Mouse (Mus musculus) lung, embryonic 15.5 days (tissue): ENCODE measurements around the gene Hspg2. TPM values are rescaled to one million over a fixed set of nuclear protein-coding genes. Genes with fewer than 3 reads are reported as not detected.
A peak's percentile ranks its signal among the peaks of the same experiment; 100 is the strongest.

Experiments
- ATAC-seq: fragments of 200-750 bp; cut with Nextera tagmentation; 2 replicates; pipeline ENCODE4 v1.8.0; 2017; ENCODE audit warnings: moderate number of reproducible peaks, borderline replicate concordance; ENCODE audit not compliant: low FRiP score, low TSS enrichment; ENCODE audit errors: extremely low read depth
- H3K27ac ChIP-seq: fragments of 300-500 bp; sonication (generic); 2 replicates; pipeline ENCODE4 v1.5.1; 2015; ENCODE audit warnings: moderate library complexity, mild to moderate bottlenecking, inconsistent platforms
- H3K27me3 ChIP-seq: fragments of 300-500 bp; sonication (generic); 2 replicates; pipeline ENCODE4 v1.6.1; 2015; ENCODE audit warnings: inconsistent platforms
- H3K36me3 ChIP-seq: fragments of 300-500 bp; sonication (generic); 2 replicates; pipeline ENCODE4 v1.6.1; 2015; ENCODE audit warnings: inconsistent platforms
- H3K4me1 ChIP-seq: fragments of 300-500 bp; sonication (generic); 2 replicates; pipeline ENCODE4 v1.6.1; 2015; ENCODE audit warnings: inconsistent platforms
- H3K4me2 ChIP-seq: fragments of 300-500 bp; sonication (generic); 2 replicates; pipeline ENCODE4 v1.6.1; 2015; ENCODE audit warnings: inconsistent platforms, mild to moderate bottlenecking, moderate library complexity
- H3K4me3 ChIP-seq: fragments of 300-500 bp; sonication (generic); 2 replicates; pipeline ENCODE4 v1.5.1; 2015; ENCODE audit warnings: mild to moderate bottlenecking, inconsistent platforms
- H3K9ac ChIP-seq: fragments of 300-500 bp; sonication (generic); 2 replicates; pipeline ENCODE4 v1.6.1; 2015; ENCODE audit warnings: inconsistent platforms
- H3K9me3 ChIP-seq: fragments of 300-500 bp; sonication (generic); 2 replicates; pipeline ENCODE4 v1.6.1; 2016; ENCODE audit warnings: inconsistent platforms
- WGBS: fragments of 180-500 bp; shearing (Covaris S2); methylation state at CpG from one replicate; pipeline ENCODE4 v1.1.7; 2015; 5-methylcytosine and 5-hydroxymethylcytosine counted together
- polyA plus RNA-seq: library from polyadenylated mRNA; unstranded; fragments of >200 nt; fragmentation: Nextera tagmentation; extraction: Ambion mirVana; gene quantifications from 2 replicates; pipeline ENCODE4 v1.2.1, GENCODE M21; 2015

Hspg2 gene
- polyA plus RNA-seq, 1 experiment from 2014 or later, result 32.0 TPM

DNA sequence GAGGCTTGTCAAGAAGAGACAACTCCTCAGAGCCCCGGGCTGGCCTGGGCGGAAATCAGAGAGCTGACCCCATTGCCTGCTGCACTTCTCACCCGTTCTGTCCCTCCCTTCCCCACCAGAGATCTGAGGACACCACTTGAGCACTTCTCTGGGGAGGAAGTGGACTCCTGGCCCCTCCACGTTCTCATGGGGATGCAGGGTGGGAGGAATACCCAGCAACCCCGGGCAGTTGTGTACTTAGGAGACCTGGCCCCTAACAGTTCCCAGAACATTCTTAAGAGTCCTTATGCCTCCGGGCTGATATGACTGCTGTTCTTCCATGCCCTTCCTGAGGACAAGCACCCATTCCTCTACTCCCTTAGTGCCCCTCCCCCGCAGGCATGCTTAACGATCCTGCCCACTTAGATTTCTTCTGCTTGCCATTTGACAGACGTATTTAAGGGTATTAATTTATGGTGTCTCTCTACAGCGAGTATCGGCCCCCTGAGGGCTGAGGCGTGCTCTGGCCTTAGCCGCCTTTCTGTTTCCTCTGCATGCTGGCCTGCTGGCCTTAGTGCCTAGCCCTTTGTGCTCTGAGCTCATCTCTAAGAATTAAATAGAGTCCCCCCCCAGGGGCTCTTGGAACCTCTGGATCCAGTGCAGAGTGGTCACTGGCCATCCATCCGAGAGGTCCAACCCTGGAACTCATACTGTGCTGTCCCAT lies 16.8 kb downstream of the Hspg2 start:
- Histone ChIP-seq H3K4me2 (peak overlapping the region; percentile 21; the same call in 1 of the 2 replicates), H3K4me1 (peaks cover 94% of the 10 kb centered on the region), H3K9ac (no peak overlapping the region), H3K27ac (peak overlapping the region; percentile 93), H3K36me3 (no peaks in the 10 kb centered on the region), H3K9me3 (no peaks in the 10 kb centered on the region), H3K27me3 (no peaks in the 10 kb centered on the region), H3K4me3 (no peak overlapping the region)
- WGBS, result 30% methylated on average over 14 of the region's 14 CpGs
- no peak for ATAC-seq

DNA sequence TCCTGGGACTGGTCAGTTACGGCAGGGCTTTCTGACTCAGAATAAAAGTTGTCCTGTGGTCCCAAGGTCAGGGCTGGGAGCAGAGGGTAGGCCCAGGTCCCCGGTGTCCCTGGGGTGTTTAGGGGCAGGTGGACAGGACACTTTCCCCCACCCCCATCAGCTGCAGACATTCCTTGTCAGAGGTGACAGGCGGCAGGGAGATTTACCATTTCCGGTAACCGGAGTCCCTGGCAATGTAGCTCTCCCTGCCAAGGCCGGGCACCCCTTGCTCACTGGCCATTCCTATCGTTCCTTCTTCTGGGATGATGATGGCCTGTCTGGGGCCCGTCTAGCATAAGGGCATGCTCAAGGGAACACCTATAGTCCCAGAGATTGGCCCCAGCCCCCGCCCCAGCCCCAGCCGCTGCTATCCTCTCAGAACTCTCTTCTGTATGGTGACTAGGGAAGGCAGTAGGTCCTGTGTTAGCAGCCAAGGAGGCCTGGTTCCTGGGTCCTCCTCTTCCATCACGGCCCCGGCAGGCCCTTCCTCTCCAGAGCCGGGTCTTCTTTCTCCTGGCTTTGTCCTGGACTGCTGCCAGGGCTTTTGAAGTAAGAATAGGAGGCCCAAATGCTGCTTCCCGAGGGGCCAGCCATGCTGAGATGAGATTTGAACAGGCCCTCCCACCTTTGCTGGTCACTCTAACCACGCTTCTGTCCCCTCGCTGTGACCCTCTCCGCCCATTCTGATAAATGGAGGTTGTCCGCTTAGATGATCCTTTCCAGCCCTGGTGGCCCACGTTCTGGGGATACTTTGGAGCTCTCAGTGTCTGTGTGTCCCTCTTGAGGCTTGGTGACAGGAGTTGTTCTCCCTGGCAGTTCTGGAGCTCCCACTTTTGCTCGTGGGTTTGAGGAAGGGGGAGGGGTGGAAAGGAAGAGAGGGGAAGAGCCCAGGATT lies 17.8 kb downstream of the Hspg2 start:
- no peaks in the 10 kb centered on the region for H3K27me3 ChIP-seq
- H3K27ac ChIP-seq, result peak overlapping the region; percentile 93
- no peak overlapping the region; the same call in 1 of the 2 replicates for H3K9ac ChIP-seq
- ATAC-seq, result no peak
- no peaks in the 10 kb centered on the region for H3K36me3 ChIP-seq
- H3K9me3 ChIP-seq, result no peaks in the 10 kb centered on the region
- WGBS, result 19% methylated on average over 20 of the region's 20 CpGs
- H3K4me2 ChIP-seq, result peak overlapping the region; percentile 2
- no peak overlapping the region for H3K4me3 ChIP-seq
- peaks cover 86% of the 10 kb centered on the region for H3K4me1 ChIP-seq

DNA sequence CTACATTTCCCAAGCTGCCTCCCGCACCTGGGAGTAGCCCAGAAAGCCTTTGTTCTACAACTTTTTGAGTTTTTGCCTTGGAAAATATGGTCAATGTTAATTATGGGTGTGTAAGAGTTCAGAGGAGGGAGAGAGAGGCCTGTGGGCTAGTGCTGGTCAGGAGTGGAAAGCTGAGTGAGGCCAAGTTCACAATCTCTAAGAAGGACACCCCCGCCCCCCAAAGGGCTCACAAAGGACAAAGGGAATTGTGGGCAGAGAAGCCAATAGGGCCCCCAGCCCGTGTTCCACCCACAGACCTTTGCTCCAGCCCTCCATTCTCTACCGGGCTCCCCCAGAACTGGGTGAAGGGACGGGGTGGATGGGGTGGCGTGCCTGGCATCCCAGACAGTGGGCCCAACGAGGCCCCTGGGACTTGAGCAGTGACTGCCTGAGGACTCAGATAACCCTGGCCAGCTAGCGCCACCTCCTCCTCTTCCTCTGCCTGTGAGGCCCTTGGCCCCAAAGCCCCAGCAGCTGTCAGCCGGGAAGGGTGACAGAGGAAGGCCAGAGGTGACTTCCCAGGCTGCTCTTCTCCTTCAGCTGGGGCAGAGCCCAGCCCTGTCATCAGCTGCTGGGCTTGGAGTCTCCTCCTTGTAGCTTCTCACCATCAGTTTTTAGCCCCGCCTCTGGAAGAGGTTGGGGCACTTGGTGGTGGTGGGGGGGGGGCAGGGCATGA lies 18.9 kb downstream of the Hspg2 start:
- WGBS, result 21% methylated on average over 10 of the region's 10 CpGs
- Histone ChIP-seq H3K4me1 (peaks cover 78% of the 10 kb centered on the region), H3K4me2 (peak overlapping the region; percentile 23; the same call in 1 of the 2 replicates), H3K9ac (no peak overlapping the region), H3K27ac (peak overlapping the region; percentile 93), H3K4me3 (no peak overlapping the region), H3K36me3 (no peaks in the 10 kb centered on the region), H3K27me3 (no peaks in the 10 kb centered on the region), H3K9me3 (no peaks in the 10 kb centered on the region)
- peak; percentile 57 for ATAC-seq

DNA sequence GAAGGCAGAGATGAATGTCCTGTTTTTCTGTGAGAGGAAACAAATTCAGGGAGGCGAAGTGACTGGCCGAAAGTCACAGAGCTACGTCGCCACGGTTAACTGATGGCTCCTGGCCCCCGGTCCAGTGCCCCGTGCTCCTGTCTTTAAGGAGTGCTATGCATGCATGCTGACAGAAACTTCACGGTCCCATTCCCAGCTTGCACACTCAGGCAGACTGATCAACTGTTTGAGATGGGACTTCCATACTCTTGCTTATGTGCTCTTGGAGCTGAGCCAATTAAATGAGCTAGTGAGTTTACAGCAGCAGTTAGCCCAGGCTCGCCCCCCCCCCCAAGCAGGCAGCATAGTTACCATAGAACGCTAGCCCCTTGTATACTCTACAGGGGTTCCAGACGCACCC lies 19.5 kb downstream of the Hspg2 start:
- no peaks in the 10 kb centered on the region for H3K27me3 ChIP-seq
- no peak overlapping the region for H3K4me3 ChIP-seq
- peak overlapping the region; percentile 29 for H3K4me2 ChIP-seq
- no peaks in the 10 kb centered on the region for H3K9me3 ChIP-seq
- H3K9ac ChIP-seq, result no peak overlapping the region
- H3K27ac ChIP-seq, result peak overlapping the region; percentile 93
- WGBS, result 18% methylated on average over 11 of the region's 11 CpGs
- no peaks in the 10 kb centered on the region for H3K36me3 ChIP-seq
- H3K4me1 ChIP-seq, result peaks cover 81% of the 10 kb centered on the region
- peak; percentile 24; the same call in 1 of the 2 replicates for ATAC-seq

DNA sequence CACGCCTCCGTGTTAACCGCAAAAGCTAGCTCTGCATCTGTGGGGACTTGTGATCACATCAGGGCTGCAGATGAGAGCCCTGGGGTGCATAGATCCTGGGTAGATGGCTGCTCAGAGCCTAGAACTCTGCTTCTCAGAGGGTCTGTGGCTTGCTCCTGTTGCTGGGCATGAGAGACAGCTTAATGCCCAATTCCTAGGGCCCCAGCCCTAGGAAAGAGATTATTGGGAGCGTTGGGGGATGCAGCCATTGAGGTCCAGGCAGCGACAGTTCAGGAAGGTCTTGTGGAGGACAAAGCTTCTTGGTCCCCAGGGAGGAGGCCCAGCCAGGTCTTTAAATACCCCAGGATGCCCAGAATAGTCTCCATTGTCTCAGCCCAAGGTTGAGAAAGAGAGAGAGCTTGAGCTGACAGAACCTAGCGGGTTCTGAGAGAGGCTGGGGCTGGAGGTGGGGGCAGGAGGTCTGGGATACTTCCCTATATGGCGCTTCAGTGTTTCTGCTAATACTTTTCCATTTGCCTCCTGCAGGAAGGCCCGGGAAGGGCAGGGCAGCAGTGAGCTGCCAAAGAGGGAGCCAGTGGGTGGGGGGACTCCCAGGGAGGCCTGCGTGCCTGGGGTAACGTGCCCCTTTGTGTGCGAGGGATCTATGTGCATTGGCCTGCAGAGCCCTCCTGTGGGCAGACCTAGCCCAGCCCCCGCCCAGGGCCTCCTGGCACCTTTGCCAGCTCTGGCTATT lies 20.2 kb downstream of the Hspg2 start:
- Histone ChIP-seq H3K4me2 (peak overlapping the region; percentile 29), H3K27me3 (no peaks in the 10 kb centered on the region), H3K36me3 (no peaks in the 10 kb centered on the region), H3K4me3 (no peak overlapping the region), H3K27ac (peak overlapping the region; percentile 93), H3K9me3 (no peaks in the 10 kb centered on the region), H3K9ac (no peak overlapping the region; the same call in 1 of the 2 replicates), H3K4me1 (peaks cover 79% of the 10 kb centered on the region)
- ATAC-seq, result peak; percentile 50
- 15% methylated on average over 12 of the region's 12 CpGs for WGBS

DNA sequence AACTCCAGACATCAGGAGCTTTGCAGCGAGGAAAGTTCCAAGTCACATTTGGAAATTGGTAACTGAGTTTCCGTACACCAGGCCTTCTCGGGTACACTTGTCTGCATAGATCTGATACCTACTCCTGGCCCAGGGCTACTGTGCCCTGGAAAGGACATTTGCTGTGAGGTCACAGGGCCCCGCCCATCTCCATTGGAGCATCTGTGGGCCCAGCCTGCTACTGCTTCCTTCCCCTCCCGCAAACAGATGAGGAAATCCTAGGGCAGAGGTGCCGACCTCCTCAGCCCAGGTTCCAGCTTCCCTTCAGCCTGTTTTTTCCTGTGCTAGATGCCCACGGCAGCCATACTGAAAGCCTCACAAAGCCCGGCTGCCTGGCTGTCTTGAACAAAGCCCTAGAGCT lies 21.4 kb downstream of the Hspg2 start:
- H3K4me3 ChIP-seq, result no peak overlapping the region
- H3K27me3 ChIP-seq, result no peaks in the 10 kb centered on the region
- WGBS, result 55% methylated on average over 8 of the region's 8 CpGs
- no peaks in the 10 kb centered on the region for H3K9me3 ChIP-seq
- no peak for ATAC-seq
- H3K4me2 ChIP-seq, result 0 out of 2 replicates have a peak overlapping the region, but pooled peaks have one; percentile 2
- H3K4me1 ChIP-seq, result peaks cover 79% of the 10 kb centered on the region
- H3K9ac ChIP-seq, result no peak overlapping the region; the same call in 1 of the 2 replicates
- H3K36me3 ChIP-seq, result no peaks in the 10 kb centered on the region
- H3K27ac ChIP-seq, result peak overlapping the region; percentile 93

DNA sequence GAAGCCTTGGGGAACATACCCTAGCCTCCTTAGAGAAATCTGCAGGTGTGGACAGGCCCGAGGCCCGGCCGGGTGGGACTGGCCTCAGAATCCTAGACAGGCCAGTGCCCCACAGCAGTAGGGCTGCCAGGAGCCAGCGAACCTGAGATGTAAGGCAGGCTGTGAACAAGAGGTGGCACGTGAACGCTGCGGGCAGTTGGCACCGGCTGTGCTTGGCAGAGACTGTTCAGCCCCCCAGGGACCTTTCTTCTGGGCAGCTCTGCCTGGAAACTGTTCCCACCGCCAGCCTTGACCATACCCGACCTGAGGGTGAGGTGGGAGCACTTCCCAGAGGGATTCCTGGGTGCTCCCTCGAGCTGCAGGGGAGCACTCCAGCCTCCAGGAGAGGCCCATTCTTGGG lies 24.0 kb downstream of the Hspg2 start:
- no peak for ATAC-seq
- H3K9me3 ChIP-seq, result no peaks in the 10 kb centered on the region
- no peak overlapping the region for H3K4me3 ChIP-seq
- peaks cover 74% of the 10 kb centered on the region for H3K4me1 ChIP-seq
- peak overlapping the region; percentile 69 for H3K27ac ChIP-seq
- H3K9ac ChIP-seq, result no peak overlapping the region
- no peak overlapping the region for H3K4me2 ChIP-seq
- H3K36me3 ChIP-seq, result no peaks in the 10 kb centered on the region
- H3K27me3 ChIP-seq, result no peaks in the 10 kb centered on the region
- 80% methylated on average over 11 of the region's 11 CpGs for WGBS

DNA sequence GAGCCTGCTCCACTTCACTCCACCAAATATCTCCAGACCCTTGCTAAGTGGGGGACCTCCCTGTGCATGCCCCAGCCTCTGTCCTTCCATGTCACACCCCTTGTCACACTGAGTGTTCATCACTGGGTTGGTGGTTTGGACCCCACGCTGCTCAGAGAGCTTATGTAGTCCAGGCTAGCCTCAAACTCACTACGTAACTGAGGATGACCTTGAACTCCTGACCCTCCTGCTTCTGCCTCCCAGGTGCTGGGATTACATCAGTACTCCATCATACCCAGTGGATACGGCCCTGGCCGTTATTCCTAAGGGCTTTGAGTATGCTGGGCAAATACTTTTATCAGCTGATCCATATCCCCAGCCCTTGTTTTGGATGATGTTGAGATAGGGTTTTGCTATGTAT lies 24.6 kb downstream of the Hspg2 start:
- no peaks in the 10 kb centered on the region for H3K9me3 ChIP-seq
- peak overlapping the region; percentile 69 for H3K27ac ChIP-seq
- no peak overlapping the region for H3K4me3 ChIP-seq
- H3K4me1 ChIP-seq, result peaks cover 74% of the 10 kb centered on the region
- H3K27me3 ChIP-seq, result no peaks in the 10 kb centered on the region
- ATAC-seq, result no peak
- no peak overlapping the region for H3K9ac ChIP-seq
- H3K4me2 ChIP-seq, result no peak overlapping the region
- H3K36me3 ChIP-seq, result no peaks in the 10 kb centered on the region
- WGBS, result 72% methylated on average over 4 of the region's 4 CpGs

DNA sequence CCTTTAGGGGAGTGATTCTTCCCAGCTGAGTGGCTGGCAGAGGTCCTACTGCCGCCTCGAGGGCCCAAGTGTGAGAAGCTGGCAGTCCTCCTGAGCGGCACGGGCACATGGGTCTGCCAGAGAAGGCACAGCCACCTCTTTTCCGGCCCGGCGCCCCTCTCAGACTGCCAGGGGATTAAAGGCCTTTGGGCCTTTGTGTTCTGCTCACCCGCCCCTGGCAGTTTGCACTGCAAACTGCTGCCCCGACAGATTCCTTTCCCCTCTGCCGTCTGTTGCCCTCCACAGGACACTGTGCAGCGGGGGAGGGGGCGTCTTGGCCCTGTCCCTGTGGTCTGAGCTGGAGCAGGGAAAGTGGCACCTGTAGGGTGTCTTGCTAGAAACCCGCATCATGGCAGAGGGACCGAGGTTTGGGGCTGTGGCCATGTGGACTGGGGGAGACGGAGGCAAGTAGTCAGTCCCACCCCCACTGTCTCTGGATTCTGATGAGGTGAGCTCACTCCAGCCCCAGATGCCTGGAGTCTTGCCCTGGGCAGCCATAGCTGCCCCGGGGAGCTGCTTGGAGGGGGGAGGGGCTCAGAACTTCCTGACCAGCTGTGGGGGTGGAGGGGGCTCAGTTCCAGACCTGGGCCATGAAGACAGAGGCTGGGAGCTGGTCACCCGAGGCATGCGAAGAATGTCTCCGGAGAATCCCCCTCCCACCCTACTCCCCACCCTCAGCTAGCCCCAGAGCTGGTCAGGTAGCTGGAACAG lies 26.4 kb downstream of the Hspg2 start:
- 11% methylated on average over 19 of the region's 19 CpGs for WGBS
- no peaks in the 10 kb centered on the region for H3K9me3 ChIP-seq
- H3K4me1 ChIP-seq, result peaks cover 73% of the 10 kb centered on the region
- no peaks in the 10 kb centered on the region for H3K27me3 ChIP-seq
- H3K4me2 ChIP-seq, result 0 out of 2 replicates have a peak overlapping the region, but pooled peaks have one; percentile 4
- ATAC-seq, result peak; percentile 68
- H3K4me3 ChIP-seq, result no peak overlapping the region
- no peaks in the 10 kb centered on the region for H3K36me3 ChIP-seq
- H3K9ac ChIP-seq, result 0 out of 2 replicates have a peak overlapping the region, but pooled peaks have one; percentile 10
- peak overlapping the region; percentile 71 for H3K27ac ChIP-seq

DNA sequence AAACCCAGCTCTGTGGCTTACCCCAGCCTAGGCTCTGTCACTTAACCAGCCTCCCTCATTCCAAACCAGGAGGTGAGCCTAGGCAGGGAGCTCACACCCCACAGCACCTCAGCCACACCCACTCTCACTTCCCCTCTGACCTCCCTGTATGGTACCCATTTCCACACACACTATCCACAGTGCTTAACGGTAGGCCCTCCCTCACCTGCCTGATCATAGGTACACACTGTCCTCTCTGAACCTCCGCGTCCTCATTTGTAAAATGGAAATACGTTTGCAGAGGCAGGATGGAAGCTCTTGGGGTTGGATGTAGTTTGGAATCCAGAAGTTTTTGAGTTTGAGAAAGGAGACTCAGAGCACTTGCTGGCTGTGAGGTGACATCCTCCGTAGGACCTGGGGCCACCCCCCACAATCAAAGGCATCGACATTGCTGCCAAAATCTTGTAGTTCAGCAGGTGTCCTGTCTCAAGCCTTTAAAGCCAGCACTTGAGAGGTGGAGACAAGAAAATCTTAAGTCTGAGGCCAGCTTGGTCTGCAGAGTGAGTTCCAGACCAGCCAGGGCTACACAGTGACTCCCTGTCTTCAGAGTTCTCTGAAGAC lies 27.0 kb downstream of the Hspg2 start:
- no peak overlapping the region for H3K9ac ChIP-seq
- no peaks in the 10 kb centered on the region for H3K36me3 ChIP-seq
- H3K27ac ChIP-seq, result peak overlapping the region; percentile 71
- ATAC-seq, result no peak; the same call in none of the 2 replicates
- peaks cover 73% of the 10 kb centered on the region for H3K4me1 ChIP-seq
- H3K27me3 ChIP-seq, result no peaks in the 10 kb centered on the region
- no peaks in the 10 kb centered on the region for H3K9me3 ChIP-seq
- no peak overlapping the region for H3K4me2 ChIP-seq
- 36% methylated on average over 6 of the region's 6 CpGs for WGBS
- H3K4me3 ChIP-seq, result no peak overlapping the region
